Mouse (Mus musculus) MEL (cell line): ENCODE results near the gene Fancc. TPM values are rescaled to one million over a fixed set of nuclear protein-coding genes. Genes with fewer than 3 reads are reported as not detected.

ENCODE experiments used
- DNase-seq: peaks from one replicate; pipeline ENCODE4 v3.0.0; 2011; ENCODE audit warnings: low read depth, low spot score
- H3K27ac ChIP-seq: 2 replicates; pipeline ENCODE4 v1.5.1; 2012; ENCODE audit warnings: low read depth, mild to moderate bottlenecking, control low read depth, low read length, moderate library complexity; ENCODE audit not compliant: control insufficient read depth
- H3K27me3 ChIP-seq, 2 experiments: fragments of 150-350 bp in 1 of 2; sonication (generic) in 1 of 2; 2 replicates each; pipeline ENCODE4 v1.6.1; 2012; ENCODE audit warnings: low read length in 2 of 2, mild to moderate bottlenecking in 2 of 2, improper control_type of control experiment in 1 of 2, moderate library complexity in 1 of 2; ENCODE audit not compliant: insufficient read depth in 2 of 2, control insufficient read depth in 1 of 2
- H3K36me3 ChIP-seq, 2 experiments: 2 replicates each; pipeline ENCODE4 v1.6.1; 2012 to 2014; ENCODE audit warnings: low read length in 2 of 2, improper control_type of control experiment in 1 of 2, inconsistent platforms in 1 of 2, mild to moderate bottlenecking in 1 of 2; ENCODE audit not compliant: insufficient read depth in 2 of 2, control insufficient read depth in 1 of 2
- H3K4me1 ChIP-seq, 2 experiments: fragments of 150-350 bp in 1 of 2; sonication (generic) in 1 of 2; 2 replicates each; pipeline ENCODE4 v1.6.1; 2012; ENCODE audit warnings: low read length in 2 of 2, improper control_type of control experiment in 1 of 2, mild to moderate bottlenecking in 1 of 2; ENCODE audit not compliant: insufficient read depth in 2 of 2, control insufficient read depth in 1 of 2
- H3K4me3 ChIP-seq, 2 experiments: fragments of 150-350 bp in 1 of 2; sonication (generic) in 1 of 2; 2 replicates each; pipeline ENCODE4 v1.5.1; 2012; ENCODE audit warnings: low read depth in 2 of 2, low read length in 2 of 2, mild to moderate bottlenecking in 2 of 2, moderate library complexity in 2 of 2, control low read depth in 1 of 2, improper control_type of control experiment in 1 of 2; ENCODE audit not compliant: control insufficient read depth in 1 of 2, insufficient read depth in 1 of 2
- H3K79me2 ChIP-seq: 2 replicates; pipeline ENCODE4 v1.6.1; 2012; ENCODE audit warnings: mild to moderate bottlenecking, low read length, moderate library complexity; ENCODE audit not compliant: control insufficient read depth, poor library complexity, insufficient read depth
- H3K9ac ChIP-seq: 2 replicates; pipeline ENCODE4 v1.6.1; 2012; ENCODE audit warnings: low read depth, mild to moderate bottlenecking, control low read depth, low read length, moderate library complexity; ENCODE audit not compliant: control insufficient read depth, poor library complexity, severe bottlenecking
- H3K9me3 ChIP-seq: fragments of 150-350 bp; sonication (generic); replicated peaks from 2 replicates; pipeline ENCODE4 v1.6.1; 2012; ENCODE audit warnings: mild to moderate bottlenecking, low read length, improper control_type of control experiment, moderate library complexity; ENCODE audit not compliant: insufficient read depth
- CHD1 ChIP-seq: IDR thresholded peaks from 2 replicates; pipeline ENCODE4 v1.6.1; 2012; ENCODE audit warnings: low read depth, mild to moderate bottlenecking, inconsistent platforms, low read length, improper control_type of control experiment
- CTCF ChIP-seq, 3 experiments: IDR thresholded peaks in 2 of 3; conservative IDR thresholded peaks in 1 of 3; 2 replicates each; pipeline ENCODE4 v1.5.1; 2011 to 2012; ENCODE audit warnings: low read length in 3 of 3, low read depth in 2 of 3, mild to moderate bottlenecking in 2 of 3, improper control_type of control experiment in 1 of 3, inconsistent platforms in 1 of 3, mixed read lengths in 1 of 3, moderate library complexity in 1 of 3; ENCODE audit not compliant: control insufficient read depth in 1 of 3, insufficient read depth in 1 of 3, poor library complexity in 1 of 3, severe bottlenecking in 1 of 3
- ELF1 ChIP-seq: IDR thresholded peaks from 2 replicates; pipeline ENCODE4 v1.6.1; 2014; ENCODE audit warnings: low read depth, mild to moderate bottlenecking, inconsistent platforms, low read length, improper control_type of control experiment, moderate library complexity
- EP300 ChIP-seq, 2 experiments: IDR thresholded peaks; 2 replicates each; pipeline ENCODE4 v1.6.1; 2011; ENCODE audit warnings: improper control_type of control experiment in 2 of 2, low read length in 2 of 2, low read depth in 1 of 2, mild to moderate bottlenecking in 1 of 2
- ETS1 ChIP-seq: IDR thresholded peaks from 2 replicates; pipeline ENCODE4 v1.6.1; 2012; ENCODE audit warnings: low read depth, mild to moderate bottlenecking, inconsistent platforms, low read length, improper control_type of control experiment, moderate library complexity
- GABPA ChIP-seq: IDR thresholded peaks from 2 replicates; pipeline ENCODE4 v1.6.1; 2012; ENCODE audit warnings: low read depth, mild to moderate bottlenecking, inconsistent platforms, low read length, improper control_type of control experiment, moderate library complexity
- GATA1 ChIP-seq: IDR thresholded peaks from 2 replicates; pipeline ENCODE4 v1.6.1; 2011; ENCODE audit warnings: low read depth, low read length, improper control_type of control experiment
- HCFC1 ChIP-seq: IDR thresholded peaks from 2 replicates; pipeline ENCODE4 v1.6.1; 2012; ENCODE audit warnings: low read depth, mild to moderate bottlenecking, inconsistent platforms, low read length, improper control_type of control experiment, moderate library complexity
- MEF2A ChIP-seq: IDR thresholded peaks from 2 replicates; pipeline ENCODE4 v1.6.1; 2014; ENCODE audit warnings: low read depth, mild to moderate bottlenecking, inconsistent platforms, low read length, improper control_type of control experiment; ENCODE audit not compliant: poor library complexity, insufficient replicate concordance, severe bottlenecking; ENCODE audit errors: extremely low read depth
- MXI1 ChIP-seq: IDR thresholded peaks from 2 replicates; pipeline ENCODE4 v1.6.1; 2011; ENCODE audit warnings: mild to moderate bottlenecking, low read depth, low read length, improper control_type of control experiment
- MYB ChIP-seq: IDR thresholded peaks from 2 replicates; pipeline ENCODE4 v1.6.1; 2011; ENCODE audit warnings: mild to moderate bottlenecking, low read depth, low read length, improper control_type of control experiment
- POLR2A ChIP-seq, 2 experiments: IDR thresholded peaks; 2 replicates each; pipeline ENCODE4 v1.6.1; 2011 to 2012; ENCODE audit warnings: low read length in 2 of 2, mild to moderate bottlenecking in 2 of 2, control low read depth in 1 of 2, improper control_type of control experiment in 1 of 2, low read depth in 1 of 2, moderate library complexity in 1 of 2; ENCODE audit not compliant: control insufficient read depth in 1 of 2, insufficient read depth in 1 of 2, poor library complexity in 1 of 2
- POLR2AphosphoS5 ChIP-seq: IDR thresholded peaks from 2 replicates; pipeline ENCODE4 v1.6.1; 2012; ENCODE audit warnings: low read depth, borderline replicate concordance, mild to moderate bottlenecking, inconsistent platforms, low read length, moderate library complexity, mixed read lengths
- TAL1 ChIP-seq: IDR thresholded peaks from 2 replicates; pipeline ENCODE4 v1.6.1; 2012; ENCODE audit warnings: mild to moderate bottlenecking, inconsistent platforms, low read length, moderate library complexity, mixed read lengths
- TCF12 ChIP-seq: IDR thresholded peaks from 2 replicates; pipeline ENCODE4 v1.6.1; 2014; ENCODE audit warnings: low read depth, mild to moderate bottlenecking, inconsistent platforms, low read length, improper control_type of control experiment, moderate library complexity
- USF1 ChIP-seq: IDR thresholded peaks from 2 replicates; pipeline ENCODE4 v1.6.1; 2014; ENCODE audit warnings: low read depth, mild to moderate bottlenecking, inconsistent platforms, low read length, improper control_type of control experiment, moderate library complexity
- ZMIZ1 ChIP-seq: IDR thresholded peaks from 2 replicates; pipeline ENCODE4 v1.6.1; 2012; ENCODE audit warnings: low read depth, mild to moderate bottlenecking, inconsistent platforms, low read length, improper control_type of control experiment, moderate library complexity
- ZNF384 ChIP-seq: IDR thresholded peaks from 2 replicates; pipeline ENCODE4 v1.6.1; 2012; ENCODE audit warnings: low read depth, mild to moderate bottlenecking, inconsistent platforms, low read length, improper control_type of control experiment
- polyA plus RNA-seq, 2 experiments: library from polyadenylated mRNA; stranded (reverse) in 1 of 2; unstranded in 1 of 2; fragments of >175 nt in 1 of 2; fragments of >200 nt in 1 of 2; gene quantifications; 2 replicates each; pipeline versions ENCODE4 v1.2.1 to v1.2.4; 2012; ENCODE audit warnings: low replicate concordance in 2 of 2, low read depth in 1 of 2; ENCODE audit not compliant: insufficient read length in 2 of 2, insufficient read depth in 1 of 2, missing spikeins in 1 of 2
- total RNA-seq: library from RNA; depleted of rRNA; stranded (reverse); fragments of 300-350 nt; gene quantifications from 2 replicates; pipeline ENCODE4 v1.2.3, GENCODE M21; 2012

Fancc gene
- total and polyA plus RNA-seq, 3 experiments, result 4.0 to 5.5 TPM; not detected in 1

DNA sequence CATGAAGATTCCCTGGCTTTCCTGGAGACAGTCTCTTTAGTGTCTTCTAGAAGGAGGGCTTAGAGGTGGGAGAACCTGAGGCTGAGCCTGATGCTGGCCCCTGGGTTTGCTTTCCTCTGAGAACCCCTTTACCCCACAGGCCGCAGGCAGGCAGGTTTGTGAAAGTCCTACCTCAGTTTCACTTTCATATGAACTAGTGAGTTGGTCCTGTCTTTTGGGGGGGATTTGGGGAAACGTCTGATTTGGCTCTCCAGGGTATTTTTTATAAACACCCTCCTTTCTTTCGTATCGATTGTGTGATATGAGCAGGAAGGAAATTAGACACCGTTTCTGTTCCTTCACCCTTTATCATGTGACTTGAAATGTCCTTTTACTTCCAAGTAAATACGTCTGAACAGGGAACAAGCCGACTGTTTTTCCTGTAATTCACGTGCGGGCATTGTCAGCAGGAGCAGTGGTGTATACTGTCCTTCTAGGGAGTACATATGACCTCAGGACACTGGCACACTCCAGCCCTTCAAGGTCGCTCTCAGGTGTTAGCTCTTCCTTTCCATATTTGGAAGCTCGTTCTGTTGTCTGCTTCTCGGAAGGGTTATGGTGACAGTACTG, 250.6 kb downstream of the Fancc start:
- Histone ChIP-seq H3K4me1 (no peaks in the 10 kb centered on the region), H3K79me2 (peaks cover 4% of the 10 kb centered on the region), H3K9ac (no peak overlapping the region), H3K36me3 (no peaks in the 10 kb centered on the region; a peak in 1 of 4 replicates), H3K27ac (no peak overlapping the region), H3K27me3 (no peaks in the 10 kb centered on the region), H3K9me3 (no peaks in the 10 kb centered on the region), H3K4me3 (no peak overlapping the region)
- TF ChIP-seq EP300 (IDR thresholded peaks at IDR 0.05; ENCODE audit: low read depth in 1 of 2, low read length in 2 of 2) (no peak), HCFC1 (no peak), GABPA (no peak), CTCF (IDR thresholded peaks at IDR 0.05 in 2 of 3, conservative IDR thresholded peaks at IDR 0.05 in 1 of 3; ENCODE audit: control insufficient read depth in 1 of 3, insufficient read depth in 1 of 3, low read depth in 2 of 3, low read length in 3 of 3, poor library complexity in 1 of 3, severe bottlenecking in 1 of 3) (no peak), MXI1 (no peak), POLR2A (IDR thresholded peaks at IDR 0.05; ENCODE audit: control insufficient read depth in 1 of 2, insufficient read depth in 1 of 2, low read depth in 1 of 2, low read length in 2 of 2, poor library complexity in 1 of 2) (no peak), ZNF384 (no peak), TCF12 (no peak), CHD1 (no peak), ETS1 (no peak), POLR2AphosphoS5 (no peak), MYB (no peak), MEF2A (no peak), USF1 (no peak), GATA1 (no peak), ELF1 (no peak), ZMIZ1 (no peak)
- no peak for DNase-seq

DNA sequence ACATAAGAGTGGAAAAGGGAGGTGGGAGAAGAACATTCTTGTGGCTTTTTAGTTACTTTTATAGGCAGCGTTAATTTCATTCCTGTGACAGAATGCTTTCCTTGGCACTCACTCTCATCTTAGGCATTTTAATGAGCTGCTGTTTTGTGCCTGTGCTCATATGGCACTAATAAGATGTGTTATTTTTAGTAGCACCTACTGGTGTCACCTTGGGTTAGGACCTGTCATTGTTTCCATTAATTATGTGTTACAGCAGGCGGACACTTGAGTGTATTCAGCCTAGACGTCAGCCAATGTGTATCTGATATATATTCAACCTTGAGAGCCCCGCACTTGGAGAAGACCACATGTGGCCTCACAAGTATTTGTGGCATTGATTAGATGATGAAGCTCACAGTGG, 251.3 kb downstream of the Fancc start:
- H3K4me1 ChIP-seq, result 0 out of 4 replicates have a peak, but pooled peaks cover 0 to 3% of the 10 kb centered on the region in 2 experiments
- no peak overlapping the region for H3K4me3 ChIP-seq
- no peak overlapping the region for H3K9ac ChIP-seq
- H3K79me2 ChIP-seq, result peaks cover 5% of the 10 kb centered on the region
- H3K36me3 ChIP-seq, result peaks cover 0 to 3% of the 10 kb centered on the region in 2 experiments; a peak in 1 of 4 replicates
- no peaks in the 10 kb centered on the region for H3K27me3 ChIP-seq
- DNase-seq, result no peak
- no peak overlapping the region for H3K27ac ChIP-seq
- H3K9me3 ChIP-seq, result no peaks in the 10 kb centered on the region
- TF ChIP-seq MEF2A (no peak), MXI1 (no peak), TAL1 (no peak), CHD1 (no peak)
